In the genomic region with DNA sequence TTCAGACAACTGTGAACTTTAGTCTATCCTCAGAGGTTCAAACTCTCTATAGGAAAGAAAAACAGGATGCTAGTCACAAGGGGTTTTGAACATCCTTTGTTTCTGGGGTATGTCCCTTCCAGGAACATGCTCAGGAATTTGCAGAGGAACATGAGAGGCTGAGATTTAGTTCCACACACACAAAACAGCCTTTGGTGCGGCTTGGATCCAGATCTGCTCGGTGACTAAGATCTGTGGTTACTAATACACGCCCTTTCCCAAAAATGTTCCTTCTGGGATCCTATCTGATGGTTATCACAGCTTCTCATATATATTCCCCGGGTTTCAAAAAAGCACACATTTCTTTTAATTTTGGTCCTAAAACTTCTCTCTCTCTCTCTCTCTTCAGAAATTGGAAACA, we compare ENCODE assay signal across 15 mouse cellular contexts. TPM values are rescaled to one million over a fixed set of nuclear protein-coding genes. Genes with fewer than 3 reads are reported as not detected.
DNase-seq lines count a peak whose midpoint lies in the region; ATAC-seq and TF ChIP-seq lines count a peak whose summit lies in the region.
"Had no signal": no experiment of that assay in that cellular context is flagged by ENCODE, and none has a peak within 500 bp of the region (broad histone marks: within the 10 kb centered on the region; RNA-seq: fewer than 3 reads in every experiment).

No protein-coding gene starts in this region.

- no peak overlapping the region for H3K9ac ChIP-seq in kidney, postnatal 0 days (ENCODE audit: low read depth, low read length)
- H3K9ac ChIP-seq: limb, embryonic 13.5 days had no signal

- H3K4me2 ChIP-seq in kidney, postnatal 0 days (ENCODE audit: low read length), result no peak overlapping the region
- peak overlapping the region; percentile 53 for H3K4me2 ChIP-seq in myocyte (ENCODE audit: low read depth)
- H3K4me2 ChIP-seq: limb, embryonic 13.5 days had no signal

- peak; percentile 78 for DNase-seq in kidney, postnatal 0 days (ENCODE audit: low spot score)
- no peak for DNase-seq in kidney, postnatal 25 days
- DNase-seq in gastrocnemius, postnatal 14 days, result peak; percentile 36
- no peak for DNase-seq in hindbrain, embryonic 10.5 days (ENCODE audit: low spot score)
- no peak for DNase-seq in urinary bladder, postnatal 10 days (ENCODE audit: low spot score)
- DNase-seq: cerebellum, adult 18-20 months; right cerebral cortex, postnatal 25 days had no signal

- no peaks in the 10 kb centered on the region for H3K9me3 ChIP-seq in kidney, postnatal 0 days (replicated peaks; ENCODE audit: low read length)
- H3K9me3 ChIP-seq in hindbrain, embryonic 10.5 days, result no peaks in the 10 kb centered on the region
- H3K9me3 ChIP-seq: limb, embryonic 13.5 days had no signal

- H3K27me3 ChIP-seq in kidney, postnatal 0 days (ENCODE audit: insufficient read depth, low read length), result no peaks in the 10 kb centered on the region
- H3K27me3 ChIP-seq in myocyte (ENCODE audit: control insufficient read depth, insufficient read depth, insufficient read length), result no peaks in the 10 kb centered on the region
- no peaks in the 10 kb centered on the region for H3K27me3 ChIP-seq in hindbrain, embryonic 10.5 days (ENCODE audit: insufficient read depth, poor library complexity, severe bottlenecking)
- H3K27me3 ChIP-seq: limb, embryonic 13.5 days had no signal

- 0 out of 2 replicates have a peak, but pooled peaks have one; percentile 5 for ATAC-seq in kidney, postnatal 0 days (replicated peaks; ENCODE audit: low FRiP score, low read depth)
- ATAC-seq: intestine, postnatal 0 days had no signal

- intact Hi-C loops in gastrocnemius, postnatal 14 days (cut with DNase I; ENCODE audit: low total_unique reads), result no loop called here

- 48% methylated on average over 4 of the region's 4 CpGs for WGBS in kidney, postnatal 0 days
- WGBS in hindbrain, embryonic 10.5 days, result 87% methylated on average over 4 of the region's 4 CpGs

- H3K79me2 ChIP-seq in myocyte (ENCODE audit: control insufficient read depth, insufficient read depth), result no peaks in the 10 kb centered on the region

- H3K27ac ChIP-seq in kidney, postnatal 0 days, result peak overlapping the region; percentile 52
- H3K27ac ChIP-seq in brown adipose tissue, adult 24 weeks (replicated peaks; ENCODE audit: low read depth, low read length), result peak overlapping the region; percentile 23
- no peak overlapping the region for H3K27ac ChIP-seq in hindbrain, embryonic 10.5 days
- H3K27ac ChIP-seq: limb, embryonic 13.5 days had no signal

- TF ChIP-seq POLR2A in myocyte (IDR thresholded peaks at IDR 0.05; ENCODE audit: insufficient read length, low read depth), result no peak

- H3ac ChIP-seq in myocyte (ENCODE audit: control insufficient read depth, insufficient read length), result no peak overlapping the region

- H3K4me1 ChIP-seq in kidney, postnatal 0 days (replicated peaks; ENCODE audit: insufficient read depth, low read length), result peaks cover 3% of the 10 kb centered on the region
- no peaks in the 10 kb centered on the region for H3K4me1 ChIP-seq in brown adipose tissue, adult 24 weeks (ENCODE audit: control insufficient read depth, insufficient read depth, insufficient read length, low read length)
- no peaks in the 10 kb centered on the region for H3K4me1 ChIP-seq in hindbrain, embryonic 10.5 days (replicated peaks)

- no peak overlapping the region for H3K4me3 ChIP-seq in kidney, postnatal 0 days (replicated peaks; ENCODE audit: low read depth, low read length)
- H3K4me3 ChIP-seq in brown adipose tissue, adult 24 weeks (ENCODE audit: insufficient read depth, low read depth, low read length), result no peak overlapping the region
- no peak overlapping the region for H3K4me3 ChIP-seq in myocyte
- no peak overlapping the region for H3K4me3 ChIP-seq in hindbrain, embryonic 10.5 days
- H3K4me3 ChIP-seq: limb, embryonic 13.5 days had no signal

- TF ChIP-seq CTCF in kidney, postnatal 0 days (IDR thresholded peaks at IDR 0.05; ENCODE audit: low read depth), result no peak

- no peaks in the 10 kb centered on the region for H3K36me3 ChIP-seq in kidney, postnatal 0 days (ENCODE audit: insufficient read depth, low read length)
- H3K36me3 ChIP-seq in myocyte (ENCODE audit: control insufficient read depth, insufficient read depth), result no peaks in the 10 kb centered on the region
- H3K36me3 ChIP-seq in hindbrain, embryonic 10.5 days, result no peaks in the 10 kb centered on the region
- H3K36me3 ChIP-seq: limb, embryonic 13.5 days had no signal

TF ChIP-seq in myocyte, 11 proteins besides CTCF, POLR2A, EP300 and RAD21:
- no peak for TF ChIP-seq TCF12 (IDR thresholded peaks at IDR 0.05; ENCODE audit: insufficient read depth, poor library complexity, severe bottlenecking)
- TF ChIP-seq MAX (IDR thresholded peaks at IDR 0.05; ENCODE audit: low read depth), result no peak
- no peak for TF ChIP-seq USF1 (IDR thresholded peaks at IDR 0.05; ENCODE audit: low read depth)
- no peak for TF ChIP-seq MYOD1 (IDR thresholded peaks at IDR 0.05; ENCODE audit: control insufficient read depth in 1 of 3, insufficient read length in 2 of 3, low read depth in 2 of 3)
- no peak for TF ChIP-seq SRF (IDR thresholded peaks at IDR 0.05; ENCODE audit: control insufficient read depth, insufficient read length, low read depth)
- no peak for TF ChIP-seq E2F4 (IDR thresholded peaks at IDR 0.05; ENCODE audit: insufficient read depth)
- TF ChIP-seq TCF3 (IDR thresholded peaks at IDR 0.05; ENCODE audit: insufficient read length, low read depth), result no peak

RNA-seq across cellular contexts. Expression of gene Mgp, which starts 22.2 kb away (rescaled TPM):
- polyA plus RNA-seq in kidney, postnatal 0 days (2015; fragmentation: Nextera tagmentation; extraction: Ambion mirVana), result 605 and 626 TPM in 2 replicates
- polyA plus RNA-seq in brown adipose tissue, adult 24 weeks (2012; ENCODE audit: insufficient read depth, insufficient read length, missing spikeins), result 126 and 205 TPM in 2 replicates
- 100 to 1,000 TPM; 166 to 195 TPM for total RNA-seq in gastrocnemius, postnatal 14 days (2021)
- polyA plus RNA-seq in myocyte (2012; fragmentation: generic; extraction: Trizol), result 132 TPM
- 0.85 and 3.3 TPM in 2 replicates for polyA plus RNA-seq in hindbrain, embryonic 10.5 days (2016; fragmentation: Nextera tagmentation; extraction: Ambion mirVana)
- total RNA-seq: megakaryocyte progenitor cell, adult 5-6 weeks; monocyte, adult 5-6 weeks had no signal

RNA-seq across cellular contexts. Expression of gene Erp27, which starts 24.2 kb away (rescaled TPM):
- 0.23 and 0.34 TPM in 2 replicates for polyA plus RNA-seq in kidney, postnatal 0 days (2015; fragmentation: Nextera tagmentation; extraction: Ambion mirVana)
- polyA plus RNA-seq in brown adipose tissue, adult 24 weeks (2012; ENCODE audit: insufficient read depth, insufficient read length, missing spikeins), result not detected in 2 replicates
- not detected for total RNA-seq in gastrocnemius, postnatal 14 days (2021)
- 0.05 TPM for polyA plus RNA-seq in myocyte (2012; fragmentation: generic; extraction: Trizol)
- polyA plus RNA-seq in hindbrain, embryonic 10.5 days (2016; fragmentation: Nextera tagmentation; extraction: Ambion mirVana), result 0.24 TPM in 1 of 2 replicates, not detected in the other

RNA-seq across cellular contexts. Expression of gene Pde6h, which starts 25.8 kb away (rescaled TPM):
- polyA plus RNA-seq in kidney, postnatal 0 days (2015; fragmentation: Nextera tagmentation; extraction: Ambion mirVana), result 0.04 and 0.67 TPM in 2 replicates
- polyA plus RNA-seq in brown adipose tissue, adult 24 weeks (2012; ENCODE audit: insufficient read depth, insufficient read length, missing spikeins), result not detected in 2 replicates
- not detected for total RNA-seq in gastrocnemius, postnatal 14 days (2021)
- polyA plus RNA-seq in myocyte (2012; fragmentation: generic; extraction: Trizol), result 0.12 TPM
- polyA plus RNA-seq in hindbrain, embryonic 10.5 days (2016; fragmentation: Nextera tagmentation; extraction: Ambion mirVana), result not detected in 2 replicates
- total RNA-seq: adrenal gland, postnatal 4 days; monocyte, adult 5-6 weeks had no signal

RNA-seq across cellular contexts. Expression of gene Art4, which starts 40.3 kb away (rescaled TPM):
- 7.4 and 9.3 TPM in 2 replicates for polyA plus RNA-seq in kidney, postnatal 0 days (2015; fragmentation: Nextera tagmentation; extraction: Ambion mirVana)
- not detected in 2 replicates for polyA plus RNA-seq in brown adipose tissue, adult 24 weeks (2012; ENCODE audit: insufficient read depth, insufficient read length, missing spikeins)
- total RNA-seq in gastrocnemius, postnatal 14 days (2021), result under 1 TPM; 0.38 to 0.84 TPM
- polyA plus RNA-seq in myocyte (2012; fragmentation: generic; extraction: Trizol), result not detected
- 1.7 and 2.3 TPM in 2 replicates for polyA plus RNA-seq in hindbrain, embryonic 10.5 days (2016; fragmentation: Nextera tagmentation; extraction: Ambion mirVana)
- total RNA-seq: layer of hippocampus, postnatal 14 days; monocyte, adult 5-6 weeks had no signal

RNA-seq across cellular contexts. Expression of gene Arhgdib, which starts 43.9 kb away (rescaled TPM):
- 105 and 106 TPM in 2 replicates for polyA plus RNA-seq in kidney, postnatal 0 days (2015; fragmentation: Nextera tagmentation; extraction: Ambion mirVana)
- 26.5 and 27.0 TPM in 2 replicates for polyA plus RNA-seq in brown adipose tissue, adult 24 weeks (2012; ENCODE audit: insufficient read depth, insufficient read length, missing spikeins)
- 10 to 100 TPM; 15.2 to 15.3 TPM for total RNA-seq in gastrocnemius, postnatal 14 days (2021)
- 90.2 TPM for polyA plus RNA-seq in myocyte (2012; fragmentation: generic; extraction: Trizol)
- 26.5 and 35.2 TPM in 2 replicates for polyA plus RNA-seq in hindbrain, embryonic 10.5 days (2016; fragmentation: Nextera tagmentation; extraction: Ambion mirVana)

Comparison
In these comparisons a context has a peak if more than half of its experiments do, and no peak if none do; other contexts are left out.
1. DNase-seq: peak in kidney, postnatal 0 days (single experiment) and gastrocnemius, postnatal 14 days (single experiment); none in kidney, postnatal 25 days (0 of 2), hindbrain, embryonic 10.5 days (single experiment) and urinary bladder, postnatal 10 days (single experiment).
2. RNA of gene Mgp, which starts 22.2 kb away (polyA plus RNA-seq): 605 to 626 TPM in kidney, postnatal 0 days, 132 TPM in myocyte (single experiment) and 126 to 205 TPM in brown adipose tissue, adult 24 weeks; 0.85 to 3.3 TPM in hindbrain, embryonic 10.5 days; every median in the first group is over 10 times any median in the second.